Mouse (Mus musculus) right cerebral cortex, postnatal 4 days (tissue): ENCODE results near the gene Ccnd1.
A peak's percentile ranks its signal among the peaks of the same experiment; 100 is the strongest.

Source experiments
- DNase-seq: peaks from one replicate; pipeline ENCODE4 v3.0.0-alpha.2; 2022

Ccnd1 gene

DNA sequence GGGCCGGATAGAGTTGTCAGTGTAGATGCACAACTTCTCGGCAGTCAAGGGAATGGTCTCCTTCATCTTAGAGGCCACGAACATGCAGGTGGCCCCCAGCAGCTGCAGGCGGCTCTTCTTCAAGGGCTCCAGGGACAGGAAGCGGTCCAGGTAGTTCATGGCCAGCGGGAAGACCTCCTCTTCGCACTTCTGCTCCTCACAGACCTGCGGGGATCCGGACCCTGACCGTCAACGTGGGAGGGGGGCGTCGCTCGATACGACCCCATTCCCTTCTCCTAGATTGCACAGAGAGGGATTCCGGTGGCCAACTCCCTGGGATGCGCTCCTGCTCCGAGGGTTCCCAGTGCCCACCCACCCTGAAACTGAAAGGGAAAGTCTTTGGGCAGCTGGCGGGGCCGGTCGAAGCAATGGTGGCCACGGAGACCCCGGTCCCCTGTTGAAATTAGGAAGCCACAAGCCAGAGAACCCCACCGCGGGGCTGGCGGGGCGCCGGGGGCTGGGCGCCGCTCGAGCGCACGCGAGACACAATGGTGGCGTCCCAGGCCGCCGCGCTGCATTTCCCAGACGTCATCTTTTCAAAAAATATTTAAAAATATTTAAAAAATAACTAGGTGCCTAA lies 1.7 kb downstream of the Ccnd1 start:
- peak; percentile 33 for DNase-seq

DNA sequence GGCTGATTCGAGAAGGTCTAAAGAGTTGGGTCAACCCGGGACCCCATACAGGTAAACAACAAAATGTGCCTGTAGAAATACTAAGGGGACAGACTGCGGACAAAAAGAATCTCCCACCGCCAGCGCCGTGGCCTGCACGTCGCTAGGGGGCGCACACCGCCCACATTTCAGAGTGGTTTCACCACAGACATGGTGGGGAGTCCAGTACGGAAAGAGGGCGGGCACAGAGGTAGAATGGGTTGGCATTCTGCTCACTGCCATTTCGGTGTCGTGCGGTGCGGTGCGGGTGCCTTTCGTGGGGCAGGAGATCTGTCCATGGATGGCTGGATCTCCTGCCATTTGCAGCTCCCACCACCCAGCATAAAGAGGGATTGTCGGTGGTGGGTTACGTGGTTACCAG lies 2.2 kb downstream of the Ccnd1 start:
- peak; percentile 93 for DNase-seq

DNA sequence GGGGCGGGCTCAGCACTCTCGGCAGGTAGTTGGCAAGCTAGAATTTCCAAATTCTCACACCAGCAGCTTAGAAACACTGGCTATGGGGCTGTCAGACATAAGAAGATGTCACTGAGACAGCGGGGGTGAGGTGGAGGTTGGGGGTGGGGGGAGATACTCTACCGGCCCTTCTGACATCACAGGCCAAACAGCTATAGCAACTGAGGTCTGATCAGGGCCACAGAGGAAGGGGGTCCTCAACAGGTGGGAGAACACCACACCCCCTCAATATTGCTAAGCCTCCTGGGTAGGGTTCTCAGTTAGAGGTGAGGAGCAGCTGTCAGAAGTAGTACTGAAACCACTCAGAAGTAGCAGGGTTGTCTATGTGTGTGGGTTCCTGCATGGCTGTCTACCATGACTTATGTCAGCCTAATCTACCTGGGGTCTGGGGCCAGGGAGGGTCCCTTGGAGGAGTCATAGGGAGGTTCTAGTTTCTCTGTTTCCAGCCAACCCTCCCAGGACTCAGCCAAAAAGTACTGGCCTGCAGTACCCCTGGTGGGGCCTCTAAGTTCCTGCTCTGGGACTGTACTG lies 3.3 kb downstream of the Ccnd1 start:
- DNase-seq = no peak

DNA sequence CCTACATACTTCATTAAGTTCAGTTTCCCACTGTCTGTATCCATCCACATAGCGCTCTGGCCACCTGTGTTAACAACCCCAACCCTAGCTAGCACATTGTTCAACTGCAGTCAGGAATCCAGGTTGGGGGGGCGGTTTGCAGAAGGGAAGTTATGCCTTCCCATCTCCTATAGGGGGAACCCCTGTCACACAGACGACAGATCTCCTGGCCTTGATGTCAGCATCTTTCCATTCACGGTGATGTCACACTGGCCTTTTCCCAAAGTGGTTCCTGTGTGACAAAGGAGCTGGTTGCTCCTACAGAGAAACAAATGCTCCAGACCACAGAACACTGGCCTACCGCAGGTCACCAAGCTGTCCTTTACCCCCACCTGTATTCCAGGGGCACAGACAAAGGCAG lies 4.2 kb downstream of the Ccnd1 start:
- peak; percentile 35 for DNase-seq

DNA sequence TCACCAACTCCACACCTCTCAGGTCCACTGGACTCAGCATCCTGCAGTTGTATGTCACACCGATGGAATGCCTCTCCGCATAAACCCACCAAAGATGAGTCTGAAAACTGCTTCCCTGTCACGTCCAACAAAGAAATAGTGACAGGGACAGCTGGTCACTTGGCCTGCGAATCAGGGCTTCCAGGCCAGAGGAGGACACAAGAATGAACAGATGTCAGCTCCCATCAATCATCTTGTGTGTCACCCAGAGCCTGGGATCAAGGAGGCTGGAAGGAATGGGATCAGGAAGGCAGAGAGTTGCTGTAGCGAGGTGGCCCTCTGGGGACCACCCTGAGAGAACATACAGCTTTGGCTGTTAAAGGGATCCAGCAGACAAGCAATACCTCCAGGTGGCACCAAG lies 4.8 kb downstream of the Ccnd1 start:
- no peak for DNase-seq

DNA sequence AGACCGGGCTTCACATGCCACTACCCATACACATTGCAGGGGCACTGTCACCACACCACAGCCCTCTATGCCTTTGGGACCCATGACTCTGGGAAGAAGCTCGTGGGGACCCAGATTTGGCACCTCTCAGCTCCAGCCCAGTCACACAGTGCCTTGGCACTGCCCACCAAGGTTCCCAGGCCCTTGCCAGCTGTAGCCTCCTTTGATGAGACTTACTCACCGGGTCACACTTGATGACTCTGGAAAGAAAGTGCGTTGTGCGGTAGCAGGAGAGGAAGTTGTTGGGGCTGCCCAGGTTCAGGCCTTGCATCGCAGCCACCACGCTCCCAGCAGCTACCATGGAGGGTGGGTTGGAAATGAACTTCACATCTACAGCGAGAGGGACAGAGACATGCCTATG lies 5.9 kb downstream of the Ccnd1 start:
- no peak for DNase-seq

DNA sequence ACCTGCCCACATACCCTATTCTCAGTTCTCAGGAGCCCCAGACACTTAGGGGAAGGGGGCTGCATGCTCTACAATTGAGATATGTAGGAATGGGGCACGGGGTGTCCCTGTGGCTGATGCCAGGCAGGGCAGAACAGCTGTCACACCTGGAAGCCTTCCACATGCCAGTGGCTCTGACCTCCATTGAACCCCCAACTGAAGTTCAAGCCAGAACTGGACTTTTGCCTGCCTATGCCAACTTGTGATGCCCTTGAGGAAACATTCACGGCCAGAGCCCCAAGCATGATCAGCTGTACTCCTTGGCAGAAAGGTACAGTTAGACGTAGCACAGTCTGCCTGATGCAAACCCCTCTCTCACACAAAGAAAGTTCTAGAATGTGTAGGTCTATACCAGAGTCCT lies 6.4 kb downstream of the Ccnd1 start:
- DNase-seq = no peak

DNA sequence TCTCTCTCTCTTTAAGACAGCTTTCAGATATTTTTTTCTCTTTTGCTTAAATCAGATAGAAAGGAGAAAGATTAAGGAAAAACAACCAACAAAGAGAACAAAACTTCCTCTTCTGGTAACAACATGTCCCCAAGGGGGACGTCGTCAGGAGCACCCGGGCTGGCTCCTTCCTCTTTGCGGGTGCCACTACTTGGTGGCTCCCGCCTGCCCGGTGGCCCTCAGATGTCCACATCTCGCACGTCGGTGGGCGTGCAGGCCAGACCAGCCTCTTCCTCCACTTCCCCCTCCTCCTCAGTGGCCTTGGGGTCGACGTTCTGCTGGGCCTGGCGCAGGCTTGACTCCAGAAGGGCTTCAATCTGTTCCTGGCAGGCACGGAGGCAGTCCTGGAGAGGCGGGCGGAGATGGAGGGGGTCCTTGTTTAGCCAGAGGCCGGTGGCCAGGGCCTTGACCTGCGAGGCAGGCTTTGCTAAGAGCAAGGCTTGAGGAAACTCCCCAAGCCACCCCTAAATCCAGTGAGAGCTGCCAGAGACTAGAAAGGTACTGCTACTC lies 7.3 kb downstream of the Ccnd1 start:
- DNase-seq = no peak

DNA sequence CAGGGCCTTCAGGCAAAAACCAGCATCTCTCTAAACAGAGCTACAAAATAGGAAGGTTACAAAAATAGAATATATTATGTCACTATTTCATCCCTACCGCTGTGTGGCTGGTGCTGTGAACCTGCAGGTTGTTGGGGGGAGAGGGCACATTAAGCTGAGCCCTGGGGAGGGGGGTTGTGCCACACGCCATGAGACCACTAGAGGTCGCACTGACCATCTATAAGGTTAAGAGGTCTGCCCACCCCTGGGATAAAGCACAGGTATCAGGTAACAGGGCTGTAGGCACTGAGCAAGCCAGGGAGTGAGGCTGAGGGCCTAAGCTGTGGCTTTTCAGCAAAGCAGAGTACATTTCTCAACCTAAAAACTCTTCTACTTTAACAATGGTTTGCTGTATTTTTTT lies 7.9 kb downstream of the Ccnd1 start:
- no peak for DNase-seq

DNA sequence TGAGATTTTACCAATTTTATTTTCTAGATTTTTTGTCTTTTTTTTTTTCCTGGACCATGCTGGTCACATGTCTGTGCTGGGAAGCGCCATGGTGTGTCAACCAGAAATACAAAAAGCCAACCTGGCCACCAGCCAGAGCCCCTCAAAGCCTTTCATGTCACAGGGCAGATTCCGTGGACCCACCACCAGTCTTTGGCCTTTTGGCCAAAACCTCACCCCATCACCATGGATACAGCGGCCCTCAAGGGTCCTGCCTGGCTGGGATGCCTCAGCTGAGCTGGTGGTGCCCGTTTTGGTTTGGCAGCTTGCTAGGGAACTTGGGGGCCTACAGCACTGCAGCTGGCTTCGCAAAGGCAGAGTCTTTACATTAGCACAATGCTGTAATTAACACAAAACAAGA lies 9.8 kb downstream of the Ccnd1 start:
- no peak for DNase-seq

DNA sequence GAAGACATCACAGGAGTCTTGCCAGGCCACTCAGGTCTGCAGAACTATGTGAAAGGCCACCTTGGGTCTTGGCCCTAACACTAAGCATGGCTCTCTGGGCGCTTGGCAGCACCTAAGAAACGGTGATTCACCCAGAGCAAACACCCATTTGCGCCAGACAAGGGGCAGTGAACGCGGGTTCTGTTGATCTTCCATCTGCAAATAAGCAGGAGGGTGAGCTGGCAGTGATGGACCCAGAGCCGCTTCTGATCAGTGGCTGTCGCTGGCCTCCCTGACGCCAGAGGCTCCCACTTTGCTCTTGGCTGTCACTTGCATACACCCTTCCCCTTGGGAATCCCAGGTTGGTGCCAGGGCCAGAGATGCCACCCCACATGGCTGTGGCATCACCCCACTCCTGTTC lies 10.2 kb downstream of the Ccnd1 start:
- DNase-seq = no peak

DNA sequence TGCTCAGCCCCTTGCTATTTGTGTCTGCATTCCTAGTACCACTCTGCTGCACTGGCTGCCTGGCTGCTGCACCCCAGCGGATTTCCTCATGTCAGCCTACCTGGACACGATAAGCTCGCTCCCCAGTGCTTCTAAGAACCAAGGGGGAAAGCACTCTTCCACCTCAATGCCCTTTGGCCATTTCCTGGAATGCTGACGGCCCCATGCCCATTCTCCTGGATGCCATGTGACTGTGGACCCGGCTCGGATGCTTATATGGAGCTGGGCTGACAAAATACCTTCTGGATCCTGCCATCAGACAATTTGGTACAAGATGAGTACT lies 10.9 kb downstream of the Ccnd1 start:
- no peak for DNase-seq

DNA sequence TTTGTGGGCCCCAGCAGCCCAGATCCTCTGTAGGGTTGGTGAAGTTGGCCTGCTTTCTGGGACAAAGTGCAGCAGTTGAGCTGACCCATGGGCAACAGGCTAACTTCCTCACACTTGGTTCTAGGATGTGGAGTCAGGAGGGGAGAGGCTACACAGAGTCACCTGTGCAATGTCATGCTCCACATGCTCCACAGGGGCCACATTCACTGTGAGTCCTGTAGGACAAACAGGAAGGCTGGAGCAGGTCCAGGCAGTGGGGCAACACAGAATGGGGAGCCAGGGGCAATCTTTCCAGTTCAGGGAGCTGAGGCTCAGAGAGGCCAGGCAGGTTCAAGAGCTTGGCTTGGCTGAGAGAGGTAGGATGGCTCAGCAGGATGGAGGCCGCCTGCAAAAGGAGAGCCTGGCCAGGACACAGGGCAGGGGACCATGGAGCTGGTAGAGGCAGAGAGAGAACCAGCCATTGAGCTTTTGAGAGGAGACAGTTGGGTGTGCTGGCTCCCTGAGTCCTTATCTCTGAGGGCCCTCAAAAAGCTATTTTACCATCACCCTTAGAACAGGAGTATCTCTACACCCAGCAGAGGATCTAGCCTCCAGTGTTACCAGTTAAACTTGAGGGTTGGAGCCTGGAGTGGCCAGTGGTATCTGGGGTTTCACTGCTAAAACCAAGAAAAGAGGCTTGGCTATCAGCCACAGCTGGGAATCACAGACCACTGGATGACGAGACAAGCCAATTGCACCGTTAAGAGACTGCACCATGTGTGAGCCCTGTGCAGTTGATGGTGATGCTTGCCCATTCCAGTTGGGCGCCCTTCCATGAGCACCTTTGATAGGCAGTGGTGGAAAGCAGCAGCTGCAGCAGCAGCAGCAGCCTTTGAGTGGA lies 11.5 kb downstream of the Ccnd1 start:
- DNase-seq = no peak

DNA sequence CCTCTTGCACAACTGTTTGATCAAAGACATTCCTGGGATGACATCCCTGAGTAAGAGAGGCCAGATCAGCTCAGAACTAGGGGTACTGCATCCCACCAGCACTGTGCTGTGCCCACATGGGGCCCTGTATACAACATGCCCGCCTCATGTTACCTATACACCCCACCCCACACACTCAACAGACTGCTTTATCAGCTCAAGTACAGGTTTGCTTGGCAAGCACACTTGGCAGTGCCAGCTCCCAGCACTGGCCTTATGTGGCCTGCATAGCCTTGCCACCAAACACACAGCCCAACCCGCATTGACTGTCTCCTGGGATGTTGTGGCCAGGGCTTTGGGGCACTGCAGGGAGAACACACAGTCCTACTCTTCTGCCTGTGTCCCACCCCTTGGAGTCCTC lies 12.1 kb downstream of the Ccnd1 start:
- no peak for DNase-seq

DNA sequence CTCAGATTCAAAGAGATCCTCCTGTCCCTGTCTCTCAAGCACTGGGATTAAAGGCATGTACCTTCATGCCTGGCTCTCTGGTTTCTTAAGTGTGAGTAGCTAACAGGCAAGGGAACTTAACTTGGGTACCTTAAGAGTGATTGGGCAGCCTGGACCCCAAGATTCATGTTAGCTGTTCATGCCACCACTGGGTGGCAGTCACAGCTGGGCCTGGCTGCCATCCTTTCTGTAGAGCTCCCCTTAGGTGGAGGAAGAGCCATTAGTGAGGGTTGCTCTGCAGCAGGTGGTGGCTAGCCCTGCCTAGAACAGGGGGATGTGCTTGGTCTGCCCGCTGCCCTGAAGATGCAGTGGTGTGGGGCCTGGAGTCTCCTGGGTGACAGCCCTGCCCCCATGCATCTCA lies 20.9 kb downstream of the Ccnd1 start:
- no peak for DNase-seq

DNA sequence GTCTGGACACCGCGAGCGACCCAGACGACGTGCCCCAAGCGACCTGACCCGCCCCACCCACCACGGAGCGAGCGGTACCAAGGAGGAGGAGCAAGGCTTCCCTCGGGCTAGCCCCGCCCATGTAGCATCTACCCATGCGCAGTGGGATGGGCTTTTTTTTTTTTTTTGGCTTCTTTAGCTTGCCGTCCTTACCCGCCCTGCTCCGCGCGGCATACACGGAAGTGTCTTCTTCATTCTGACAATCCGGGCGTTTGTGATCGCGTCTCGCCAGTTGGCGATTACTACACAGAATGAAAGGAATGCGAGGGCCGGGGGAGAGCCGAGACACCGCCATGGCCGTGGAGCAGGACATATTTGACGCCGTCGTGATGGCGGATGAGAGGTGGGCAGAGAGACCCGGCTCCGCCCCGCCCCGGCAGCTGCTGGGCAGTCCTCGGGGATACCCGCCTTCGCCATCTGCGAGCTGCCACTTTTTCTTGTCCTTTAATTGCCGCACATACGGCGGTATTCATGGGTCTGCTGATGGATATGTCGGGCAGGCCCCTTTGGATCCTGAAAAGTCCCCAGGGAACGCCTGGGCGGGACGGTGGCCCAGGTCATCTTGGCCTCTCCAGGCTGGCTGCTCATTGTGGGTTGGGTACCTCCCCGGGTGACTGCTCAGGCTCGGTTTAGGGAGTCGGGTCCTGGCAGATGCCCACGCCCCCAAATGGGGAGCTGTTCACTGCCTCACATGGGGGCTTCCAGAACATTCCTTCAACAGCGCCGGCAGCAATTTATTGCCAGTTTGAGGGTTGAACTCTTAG lies 24.6 kb downstream of the Ccnd1 start, which contains the start of gene LTO1:
Gene LTO1, plus strand, starts transcription at position 153 of the 803 bp plus-strand sequence.
- peak; percentile 80 for DNase-seq

DNA sequence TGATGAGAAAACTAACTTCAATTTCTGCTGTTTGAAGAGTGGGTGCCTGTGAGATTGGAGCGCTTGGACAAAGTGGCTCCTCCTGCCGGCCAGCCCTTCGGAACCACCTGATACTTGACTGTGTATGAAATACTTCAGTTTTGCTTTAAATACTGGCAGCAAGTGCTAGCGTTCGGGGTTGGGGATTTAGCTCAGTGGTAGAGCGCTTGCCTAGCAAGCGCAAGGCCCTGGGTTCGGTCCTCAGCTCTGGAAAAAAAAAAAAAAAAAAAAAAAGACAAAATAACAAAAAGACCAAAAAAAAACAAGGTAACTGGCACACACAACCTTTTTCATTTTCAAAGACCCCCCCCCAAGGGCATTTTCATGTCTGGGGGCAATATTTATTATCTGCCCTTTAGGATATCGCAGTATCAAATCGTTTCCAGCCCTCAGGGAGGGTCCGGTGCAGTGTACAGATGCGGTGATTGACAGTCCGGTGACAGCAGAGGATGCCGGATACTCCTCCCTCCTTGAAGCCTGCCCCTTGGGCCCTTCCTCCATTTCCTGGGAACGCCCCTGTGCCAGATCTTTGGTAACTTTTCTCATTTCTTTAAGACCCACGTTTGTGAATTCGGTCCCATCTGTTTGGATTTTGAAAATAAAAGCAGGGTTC lies 25.3 kb downstream of the Ccnd1 start:
- peak; percentile 51 for DNase-seq

DNA sequence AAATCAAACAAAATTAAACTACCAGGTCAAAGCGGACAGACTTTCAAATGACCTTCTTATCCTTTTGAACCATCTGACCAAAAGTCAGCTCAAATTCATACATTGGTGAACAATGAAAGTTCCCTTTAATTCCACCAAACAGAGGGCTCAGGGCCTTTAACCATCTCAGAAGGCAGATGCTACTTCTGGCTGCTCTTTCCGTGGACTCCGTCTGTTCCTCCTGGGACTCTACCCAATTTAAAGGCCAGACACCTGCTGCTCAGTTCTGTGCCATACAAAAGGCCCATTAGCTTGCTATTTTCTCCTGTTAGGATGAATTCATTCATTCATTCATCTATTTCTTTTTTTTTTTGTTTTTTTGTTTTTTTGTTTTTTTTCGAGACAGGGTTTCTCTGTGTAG lies 26.8 kb downstream of the Ccnd1 start:
- no peak for DNase-seq

DNA sequence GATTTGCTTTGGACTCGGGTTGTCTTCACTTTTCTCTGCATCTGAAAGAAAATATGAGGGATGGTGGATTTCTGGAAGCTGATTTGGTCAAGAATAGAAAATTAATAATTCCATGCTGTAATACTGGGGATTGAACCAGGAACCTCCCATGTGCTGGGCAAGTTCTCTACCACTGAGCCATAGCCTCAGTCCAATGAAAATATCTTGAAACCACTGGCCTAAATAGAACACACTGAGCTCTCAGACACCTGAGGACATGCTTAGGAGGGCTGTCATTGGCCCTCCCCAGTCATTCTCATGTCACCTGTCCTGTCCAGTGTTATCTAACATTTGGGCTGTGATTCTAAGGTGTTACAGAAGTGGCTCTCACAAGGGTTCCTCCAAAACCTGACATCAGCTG lies 28.6 kb downstream of the Ccnd1 start:
- DNase-seq = no peak

DNA sequence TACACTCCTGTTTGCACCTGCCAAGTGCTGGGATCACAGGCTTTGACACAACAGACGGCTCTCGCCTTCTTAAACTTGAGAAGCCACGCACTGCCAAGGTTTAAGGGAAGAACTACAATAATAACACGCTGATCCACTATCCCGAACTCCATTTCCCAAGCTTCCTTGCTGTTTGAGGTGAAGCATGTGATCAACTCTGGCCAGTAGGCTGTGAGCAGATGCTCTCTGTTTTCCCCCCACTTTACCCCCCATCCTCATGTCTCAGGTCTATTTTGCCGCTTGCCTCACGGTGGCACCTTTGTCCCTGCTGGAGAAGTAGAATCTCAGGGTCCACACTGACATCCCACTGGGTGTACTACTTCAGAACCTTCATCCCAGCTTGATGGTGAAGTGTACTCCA lies 31.0 kb downstream of the Ccnd1 start:
- no peak for DNase-seq

DNA sequence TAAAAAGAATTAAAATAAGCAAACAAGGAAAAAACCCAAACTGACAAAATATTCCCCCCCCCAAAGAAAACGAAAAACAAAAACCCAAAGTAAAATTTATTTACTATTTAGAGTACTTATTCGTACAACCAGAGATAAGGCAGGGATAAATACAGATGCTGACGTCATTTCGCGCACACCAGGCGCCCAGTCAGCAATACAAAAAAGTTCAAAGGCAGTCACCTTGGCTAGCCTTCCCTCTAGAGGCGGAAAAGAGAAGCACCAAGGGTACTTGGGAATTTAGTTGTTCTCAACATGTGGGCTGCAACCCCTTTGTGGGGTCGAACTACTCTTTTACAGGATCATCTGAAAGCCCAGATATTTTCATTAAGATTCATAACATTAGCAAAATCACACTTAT lies 31.9 kb downstream of the Ccnd1 start:
- no peak for DNase-seq

DNA sequence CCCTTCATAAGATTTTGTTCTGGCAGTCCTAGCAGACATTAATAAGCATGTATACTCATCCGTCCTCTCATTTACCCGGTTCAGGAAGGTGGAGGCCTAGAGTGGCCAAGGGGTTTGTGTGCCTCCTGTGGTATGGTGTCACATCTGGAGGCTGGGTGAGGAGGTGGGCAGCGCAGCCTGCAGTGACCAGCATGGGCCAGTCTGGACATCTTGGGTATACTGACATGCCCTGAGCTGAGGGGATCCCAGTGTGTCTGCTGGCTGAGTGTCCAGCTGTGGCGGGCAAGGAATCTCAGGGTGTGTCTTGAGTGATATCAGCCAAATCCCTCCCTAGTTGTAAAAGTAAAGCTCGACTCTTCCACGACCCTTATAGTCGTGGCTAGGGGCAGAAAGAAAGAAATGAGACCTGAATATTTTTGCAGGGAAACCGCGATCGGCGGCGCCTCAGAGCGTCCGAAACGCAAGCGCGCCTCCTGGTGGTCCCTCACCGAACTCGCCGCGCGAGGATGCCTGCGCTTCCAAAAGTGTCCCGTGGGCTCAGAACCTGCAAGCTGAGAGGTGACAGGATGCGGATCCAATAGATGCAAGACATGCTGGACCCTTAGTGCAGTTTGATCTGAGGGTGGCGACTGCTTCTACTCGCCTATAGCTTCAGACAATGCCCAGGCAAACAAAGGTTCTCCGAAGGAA lies 32.9 kb downstream of the Ccnd1 start:
- peak; percentile 84 for DNase-seq
